Mouse (Mus musculus) myocyte (in vitro differentiated cells): ENCODE measurements at regions not wholly inside any gene's neighbourhood (a gene's known extent, or its start where the extent isn't known, plus 50 kb on each side); places are given as distances from the start of the nearest gene placed in this dataset.

Source experiments
- CEBPB ChIP-seq: IDR thresholded peaks from 2 replicates; pipeline ENCODE4 v1.6.1; 2011; ENCODE audit warnings: mild to moderate bottlenecking, moderate library complexity; ENCODE audit not compliant: poor library complexity, insufficient read depth, severe bottlenecking
- MAX ChIP-seq: IDR thresholded peaks from one replicate; pipeline ENCODE4 v1.6.1; 2011; ENCODE audit warnings: low read depth, mild to moderate bottlenecking, control low read depth
- MYOD1 ChIP-seq, 3 experiments: IDR thresholded peaks; one replicate each; pipeline ENCODE4 v1.6.1; 2011; ENCODE audit warnings: control low read depth in 2 of 3, low read depth in 2 of 3, mild to moderate bottlenecking in 2 of 3, moderate library complexity in 1 of 3; ENCODE audit not compliant: insufficient read length in 2 of 3, control insufficient read depth in 1 of 3
- POLR2A ChIP-seq: IDR thresholded peaks from one replicate; pipeline ENCODE4 v1.6.1; 2011; ENCODE audit warnings: low read depth, mild to moderate bottlenecking, control low read depth, moderate library complexity; ENCODE audit not compliant: insufficient read length
- POLR2AphosphoS2 ChIP-seq: IDR thresholded peaks from one replicate; pipeline ENCODE4 v1.6.1; 2011; ENCODE audit warnings: low read depth, control low read depth; ENCODE audit not compliant: insufficient read length
- REST ChIP-seq: IDR thresholded peaks from one replicate; pipeline ENCODE4 v1.6.1; 2011; ENCODE audit warnings: mild to moderate bottlenecking, control low read depth, moderate library complexity; ENCODE audit not compliant: insufficient read depth, insufficient read length
- TCF12 ChIP-seq: IDR thresholded peaks from one replicate; pipeline ENCODE4 v1.6.1; 2011; ENCODE audit warnings: mild to moderate bottlenecking, control low read depth; ENCODE audit not compliant: poor library complexity, insufficient read depth, severe bottlenecking
- USF1 ChIP-seq: IDR thresholded peaks from one replicate; pipeline ENCODE4 v1.6.1; 2011; ENCODE audit warnings: low read depth, mild to moderate bottlenecking, control low read depth, moderate library complexity

DNA sequence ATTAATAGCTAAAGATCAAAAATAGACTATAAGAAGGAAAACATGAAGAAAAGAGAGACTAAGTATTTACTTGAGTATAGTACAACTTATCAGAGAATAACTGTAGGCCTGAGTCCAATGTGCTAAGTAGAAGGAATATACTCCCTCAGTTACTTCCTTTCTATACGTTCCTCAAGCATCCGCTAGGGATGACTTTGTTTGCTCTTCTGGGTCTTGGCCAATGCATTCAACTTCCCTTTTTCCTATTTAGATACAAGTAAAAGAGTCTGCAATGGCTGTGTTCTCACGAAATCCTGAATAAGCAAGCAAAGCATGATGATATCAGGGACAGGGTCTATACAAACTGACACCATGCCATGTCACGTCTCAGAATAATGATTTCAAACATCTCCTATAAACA, 135.3 kb upstream of the Klf6 start:
- TF ChIP-seq POLR2AphosphoS2 (no peak), POLR2A (no peak), TCF12 (no peak), CEBPB (no peak), USF1 (no peak), REST (no peak), MAX (no peak), MYOD1 (IDR thresholded peaks at IDR 0.05; ENCODE audit: control insufficient read depth in 1 of 3, insufficient read length in 2 of 3, low read depth in 2 of 3) (no peak)
